Mouse (Mus musculus): ENCODE measurements around the gene Stk33.

DNA sequence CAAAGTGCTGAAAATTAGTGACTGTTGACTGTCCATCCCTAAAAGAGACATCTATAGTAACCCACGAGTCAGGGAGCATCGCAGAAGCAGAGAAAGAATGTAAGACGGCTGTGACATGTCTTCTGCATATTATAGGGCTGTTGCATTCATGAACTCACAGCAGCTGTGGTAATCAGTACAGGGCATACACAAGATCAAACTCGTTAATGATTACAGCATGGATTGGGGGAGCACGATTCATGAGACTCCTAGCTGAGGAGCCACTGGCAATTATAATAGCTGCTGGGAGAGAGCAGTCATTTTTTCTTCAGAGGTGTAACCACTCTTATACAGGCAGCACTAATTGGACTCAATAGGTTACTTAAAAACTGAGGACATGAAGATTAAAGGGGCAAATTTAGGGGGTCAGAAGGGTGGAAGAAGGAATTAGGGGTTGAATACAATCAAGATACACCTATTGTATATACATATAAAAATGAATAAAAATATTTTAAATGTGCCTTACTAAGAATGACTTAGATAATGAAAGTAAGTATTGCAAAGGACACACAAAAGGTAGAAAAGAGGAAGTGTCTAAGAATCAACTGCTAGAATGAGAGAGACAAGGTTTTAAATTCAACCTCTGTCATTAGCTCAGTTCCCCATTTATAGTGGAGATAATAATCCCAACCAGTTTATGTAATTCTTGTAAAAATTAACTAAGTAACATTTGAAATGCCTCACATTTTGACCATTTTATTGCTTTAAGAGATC is 80.3 kb downstream of the Stk33 start:
- TF ChIP-seq POLR2A (IDR thresholded peaks at IDR 0.05; ENCODE audit: insufficient read depth, low read length) (no peak), CTCF (IDR thresholded peaks at IDR 0.05; ENCODE audit: low read depth, low read length) (no peak), EP300 (IDR thresholded peaks at IDR 0.05; ENCODE audit: insufficient read depth, low read depth, low read length) (no peak)
